Mouse (Mus musculus) layer of hippocampus, adult 18-20 months (tissue): ENCODE results near the gene Camk1d. TPM values are rescaled to one million over a fixed set of nuclear protein-coding genes. Genes with fewer than 3 reads are reported as not detected.

Source experiments
- DNase-seq, 2 experiments: peaks; one replicate each; pipeline ENCODE4 v3.0.0; 2022; ENCODE audit warnings: low spot score in 2 of 2
- total RNA-seq, 2 experiments: library from RNA; stranded (reverse); gene quantifications; 2 replicates each; pipeline ENCODE4 v1.2.3; 2021

Gene Camk1d
- total RNA-seq, 2 experiments from 2014 or later = 160 to 179 TPM

DNA sequence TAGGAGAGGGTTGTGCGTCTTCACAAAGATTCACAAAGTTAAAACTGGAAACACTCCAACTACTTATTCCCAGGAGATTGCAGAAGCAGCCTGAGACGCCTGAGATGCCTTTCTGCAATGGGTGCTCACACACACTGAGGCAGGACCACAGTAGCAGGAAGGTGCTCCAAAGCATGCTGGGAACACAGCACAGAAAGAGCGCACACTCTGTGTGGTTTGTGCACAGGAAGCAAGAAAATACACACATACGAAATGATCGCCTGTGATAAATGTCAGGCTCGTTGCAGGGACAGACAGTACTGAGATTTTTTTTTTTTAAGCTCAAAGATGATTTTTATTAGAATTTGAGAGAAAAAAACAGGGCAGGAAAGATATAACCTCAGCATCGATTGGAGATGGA, 227.7 kb downstream of the Camk1d start:
- DNase-seq = no peak

DNA sequence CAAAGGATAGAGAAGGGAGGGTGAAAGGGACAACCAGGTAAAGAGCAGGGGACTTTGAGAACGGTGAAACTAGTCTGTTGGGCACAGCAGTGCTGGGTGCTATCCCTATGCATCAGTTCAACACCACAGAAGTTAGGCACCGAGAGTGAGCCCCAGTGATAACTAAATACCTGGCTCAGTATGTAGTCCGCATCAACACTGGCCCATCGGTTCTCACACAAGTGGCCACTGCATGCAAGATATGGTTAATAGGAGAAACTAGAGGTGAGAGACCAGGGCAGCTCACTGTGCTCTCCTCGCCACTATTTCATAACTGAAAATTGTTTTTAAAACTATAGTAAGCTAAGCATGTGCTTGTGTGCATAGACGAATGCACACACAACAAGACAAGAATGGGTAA, 228.5 kb downstream of the Camk1d start:
- no peak for DNase-seq

DNA sequence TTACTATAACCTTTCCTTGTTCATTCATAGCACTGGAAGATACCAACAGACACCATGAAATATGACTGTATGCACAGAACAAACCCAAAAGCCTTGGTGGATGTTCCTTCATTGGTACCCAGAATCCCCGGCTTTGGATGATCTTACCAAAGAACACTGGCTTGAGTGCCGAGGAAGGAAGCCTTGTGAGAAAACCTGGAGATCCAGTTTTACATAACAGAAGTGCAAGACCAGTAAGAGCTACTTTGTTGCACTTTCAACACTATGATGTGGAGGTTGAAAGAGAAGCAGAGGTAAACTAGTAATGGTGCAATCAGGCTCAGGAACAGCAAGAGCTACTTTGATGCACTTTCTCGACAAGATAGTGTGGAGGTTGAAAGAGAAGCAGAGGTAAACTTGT, 234.4 kb downstream of the Camk1d start:
- no peak for DNase-seq

DNA sequence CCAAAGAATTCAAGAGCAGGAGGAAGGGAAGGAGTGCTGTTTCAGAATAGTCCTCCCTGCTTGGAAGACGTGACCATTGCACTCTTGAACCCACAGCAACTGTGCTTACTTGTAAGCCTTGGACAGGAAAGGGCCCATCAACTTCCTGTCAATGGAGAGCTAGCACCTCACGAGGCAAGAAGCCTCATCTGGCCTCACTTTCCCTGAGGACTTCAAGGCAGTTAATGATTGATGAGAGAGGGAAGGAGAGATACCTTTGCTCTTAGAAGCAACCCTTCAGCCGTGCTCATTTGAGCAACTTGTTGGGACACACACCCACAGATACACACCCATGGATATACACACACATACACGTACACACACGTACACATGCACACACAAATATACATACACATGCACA, 235.6 kb downstream of the Camk1d start:
- DNase-seq = no peak

DNA sequence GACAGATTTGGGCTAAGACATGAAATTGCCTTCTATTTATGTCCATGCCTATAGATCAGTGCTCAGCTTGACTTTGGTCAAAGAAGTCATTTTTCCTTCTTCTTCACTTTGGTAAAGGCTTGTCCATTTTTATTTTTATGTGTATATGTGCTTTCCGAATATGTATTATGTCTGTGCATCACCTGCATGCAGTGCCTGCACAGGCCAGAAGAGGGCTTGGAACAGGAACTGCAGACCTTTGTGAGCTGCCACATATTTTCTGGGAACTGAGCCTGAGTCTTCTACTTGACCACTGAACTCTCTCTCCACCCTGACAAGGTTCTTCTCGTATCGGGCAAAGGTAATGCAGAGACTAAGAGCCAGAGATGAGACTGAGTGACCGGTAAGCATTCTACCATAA, 236.1 kb downstream of the Camk1d start:
- DNase-seq = no peak

DNA sequence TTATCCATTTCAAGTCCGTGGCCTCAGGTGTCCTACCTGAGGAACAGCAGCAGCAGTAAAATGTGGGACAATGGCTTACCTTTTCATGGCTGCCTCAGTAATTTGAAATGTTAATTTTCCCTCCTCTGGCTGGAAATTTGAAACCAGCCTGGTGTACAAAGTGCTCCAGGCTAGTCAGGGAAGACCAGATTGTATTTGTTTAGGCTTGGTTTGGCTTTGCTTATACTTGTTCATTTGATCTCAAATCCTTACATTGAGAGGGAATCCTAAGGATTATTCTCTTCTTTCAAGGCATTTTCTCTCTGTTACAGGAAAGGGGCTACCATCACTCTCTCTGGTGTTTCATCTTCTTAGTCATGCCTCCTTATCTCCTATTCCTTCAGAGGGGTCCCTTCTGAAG, 236.8 kb downstream of the Camk1d start:
- DNase-seq = no peak

DNA sequence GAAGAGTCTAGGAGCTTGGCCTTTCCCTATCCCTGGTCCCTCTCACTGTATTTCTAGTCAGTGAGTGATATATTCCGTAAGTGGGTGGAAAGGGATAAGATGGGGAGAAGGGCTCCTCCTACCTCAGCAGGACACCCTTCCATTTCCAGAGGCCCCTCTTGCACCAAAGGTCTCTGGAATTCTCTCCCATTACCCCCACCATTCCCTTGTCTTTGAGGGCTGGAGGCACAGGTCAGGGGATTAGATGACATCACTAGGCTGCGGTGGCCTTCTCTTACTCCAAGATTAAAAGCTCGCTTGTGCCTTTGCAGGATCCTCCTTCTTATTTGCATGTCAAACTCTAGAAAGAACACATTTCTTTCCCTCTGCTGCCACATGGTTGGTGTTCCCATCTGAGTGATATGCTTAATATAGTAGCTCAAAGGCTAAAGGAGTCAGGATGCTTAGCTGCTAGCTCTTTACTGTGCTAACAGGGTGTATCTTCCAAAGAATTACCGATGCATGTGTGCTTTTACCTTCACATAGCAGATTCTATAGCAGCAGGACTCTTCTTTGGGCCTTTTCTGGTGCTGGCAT, 244.9 kb downstream of the Camk1d start:
- DNase-seq = peak in 1 of 2 experiments; percentile 70

DNA sequence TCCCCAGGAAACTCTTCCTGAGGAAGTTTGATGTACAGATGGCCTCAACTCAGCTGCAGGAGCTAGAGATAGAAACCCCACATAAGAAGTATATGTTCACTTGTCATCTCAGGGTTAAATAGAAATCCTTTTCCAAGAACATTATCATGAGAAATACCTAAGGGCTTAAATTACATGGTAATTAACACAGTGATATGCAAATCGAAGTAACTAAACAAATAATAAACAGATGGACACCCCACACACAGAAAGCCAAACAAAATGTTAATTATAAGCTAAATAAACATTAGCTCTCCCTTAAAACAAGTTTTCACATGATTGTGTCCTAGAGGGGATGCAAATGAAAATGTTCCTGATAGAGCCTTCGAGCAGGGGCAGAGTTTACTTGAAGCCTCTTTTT, 246.8 kb downstream of the Camk1d start:
- no peak for DNase-seq

DNA sequence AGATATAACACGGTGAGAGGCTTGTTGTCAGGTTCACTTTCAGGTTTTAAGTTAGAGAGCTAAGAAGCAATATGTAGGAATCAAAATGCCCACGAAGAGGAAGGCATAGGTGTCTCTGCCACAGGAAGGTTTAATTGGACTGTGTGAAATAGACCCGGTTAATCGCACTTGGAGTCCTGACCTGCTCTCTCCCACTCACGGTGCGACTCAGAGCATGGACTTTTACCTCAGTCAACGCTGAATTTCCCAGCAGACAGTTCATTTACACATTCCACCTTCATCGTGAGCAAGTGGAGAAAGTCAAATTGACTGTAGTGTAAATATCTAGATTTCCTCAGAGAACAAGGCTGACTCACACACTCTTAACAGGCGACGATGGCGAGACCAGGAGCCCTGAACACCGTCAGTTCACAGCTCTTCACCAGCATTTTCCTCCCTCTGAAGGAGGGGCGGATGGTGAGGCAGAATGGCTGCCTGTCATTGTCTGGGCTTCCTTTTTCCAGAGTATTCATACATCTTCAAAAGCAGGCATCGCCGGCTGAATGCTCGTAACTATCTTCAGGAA, 255.6 kb downstream of the Camk1d start:
- DNase-seq = no peak

DNA sequence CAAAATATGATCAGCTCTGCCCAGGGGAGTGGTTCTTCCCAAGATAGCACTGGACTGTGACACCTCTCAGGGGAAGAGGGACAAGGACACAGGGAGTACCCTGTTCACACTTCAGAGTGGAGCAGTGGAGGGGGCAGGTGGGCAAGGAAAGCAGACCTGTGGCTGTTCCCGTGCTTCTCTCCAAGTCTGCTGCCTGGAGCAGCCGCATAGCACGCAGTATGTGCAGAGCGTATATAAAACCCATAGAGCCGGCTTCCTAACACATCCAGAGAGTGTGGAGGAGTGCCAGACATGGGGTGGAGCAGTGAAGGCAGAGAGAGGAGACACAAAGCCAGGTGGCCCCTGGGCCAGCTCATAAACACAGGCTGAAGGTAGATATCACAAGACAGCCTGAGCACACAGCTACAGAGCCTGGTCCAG, 256.2 kb downstream of the Camk1d start:
- no peak for DNase-seq

DNA sequence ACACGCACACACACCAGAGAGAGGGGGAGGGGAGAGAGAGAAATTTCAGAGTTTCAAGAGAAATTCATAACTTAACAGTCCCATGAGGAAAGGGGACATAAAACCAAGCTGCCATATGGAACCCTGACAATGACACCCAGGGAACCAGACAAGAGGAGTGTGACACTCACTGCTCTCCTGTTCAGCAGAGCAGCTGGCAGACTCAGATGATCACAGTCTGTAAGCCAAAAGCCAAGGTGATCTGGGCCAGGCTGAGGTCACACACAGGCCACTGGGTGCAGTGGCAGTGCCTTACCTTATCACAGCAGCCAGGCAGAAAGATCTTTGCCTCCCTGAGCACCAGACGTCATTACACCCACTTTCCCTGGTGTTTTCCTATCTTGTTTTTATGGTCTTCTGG, 258.2 kb downstream of the Camk1d start:
- no peak for DNase-seq

DNA sequence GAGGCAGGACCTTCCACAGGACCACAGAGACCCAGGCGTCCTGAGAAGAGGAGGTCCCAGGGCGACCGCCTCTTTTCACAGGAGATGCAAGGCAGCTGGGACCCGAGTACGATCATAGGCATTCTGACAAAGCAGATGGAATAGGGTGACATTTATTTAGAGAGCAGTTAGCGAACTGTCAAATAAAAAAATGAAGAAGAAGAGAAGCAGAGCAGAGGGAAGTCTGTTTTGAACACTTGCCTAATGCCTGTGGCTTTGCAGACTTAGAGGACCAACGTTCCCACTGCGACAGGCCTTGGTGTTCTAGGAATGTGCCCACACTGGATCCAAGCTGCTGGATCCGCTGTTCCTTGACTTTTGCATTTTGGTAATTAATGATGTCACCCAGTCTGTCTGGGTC, 259.5 kb downstream of the Camk1d start:
- DNase-seq = peak in 1 of 2 experiments; percentile 69

DNA sequence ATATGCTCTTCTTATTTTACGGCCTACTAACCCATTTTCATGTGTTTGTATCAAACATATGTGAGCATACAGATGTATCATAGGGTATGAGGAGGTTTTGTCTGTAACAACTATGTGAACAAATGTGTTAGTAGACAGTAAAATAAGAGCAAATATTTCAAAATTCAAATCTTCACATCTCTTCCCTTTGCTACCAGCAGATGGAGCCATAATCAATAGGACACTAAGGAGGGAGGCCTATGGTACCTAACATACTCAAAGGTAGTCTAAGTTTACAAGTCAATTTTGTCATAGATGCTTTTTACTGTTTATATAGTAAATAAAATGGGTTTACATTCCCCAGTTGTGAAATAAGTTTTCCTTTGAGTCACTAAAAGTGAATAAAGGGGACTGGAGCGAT, 262.7 kb downstream of the Camk1d start:
- DNase-seq = peak in 1 of 2 experiments; percentile 50

DNA sequence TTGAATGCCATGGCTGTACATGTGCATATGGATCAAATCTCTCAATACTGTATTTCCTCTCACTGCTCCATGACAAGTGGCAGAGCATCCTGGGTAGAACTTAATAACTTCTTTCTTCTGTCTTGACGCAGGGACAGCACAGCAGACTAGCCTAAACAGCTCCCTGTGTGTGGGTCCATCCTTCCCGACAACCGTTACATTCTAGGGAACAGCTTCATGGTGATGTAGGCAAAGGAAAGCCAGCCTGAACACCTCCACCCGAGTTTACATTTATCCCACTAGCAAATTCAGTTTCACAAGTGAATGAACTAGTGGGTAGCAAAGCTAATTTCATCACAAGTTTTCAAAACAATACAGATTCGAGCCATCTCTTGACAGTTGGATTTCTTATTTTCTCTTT, 269.0 kb downstream of the Camk1d start:
- DNase-seq = no peak

DNA sequence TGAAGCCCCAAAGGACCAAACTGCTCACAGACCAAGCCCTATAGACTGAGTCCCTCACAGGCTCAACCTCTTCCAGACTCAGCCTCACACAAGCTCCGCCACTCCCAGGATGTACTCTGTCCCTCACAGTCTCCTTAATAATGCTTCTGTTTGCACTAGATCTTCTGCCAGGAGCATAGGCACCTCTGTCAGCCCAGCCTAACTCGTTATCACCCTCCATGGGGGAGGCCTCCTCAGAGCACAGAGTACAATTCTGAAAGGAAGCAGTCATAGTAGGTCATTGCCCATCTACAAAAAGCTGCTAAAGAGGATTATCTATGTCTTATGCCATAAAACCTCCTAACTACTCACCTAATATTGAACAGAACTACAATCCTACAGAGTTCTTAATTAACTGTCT, 276.6 kb downstream of the Camk1d start:
- no peak for DNase-seq

DNA sequence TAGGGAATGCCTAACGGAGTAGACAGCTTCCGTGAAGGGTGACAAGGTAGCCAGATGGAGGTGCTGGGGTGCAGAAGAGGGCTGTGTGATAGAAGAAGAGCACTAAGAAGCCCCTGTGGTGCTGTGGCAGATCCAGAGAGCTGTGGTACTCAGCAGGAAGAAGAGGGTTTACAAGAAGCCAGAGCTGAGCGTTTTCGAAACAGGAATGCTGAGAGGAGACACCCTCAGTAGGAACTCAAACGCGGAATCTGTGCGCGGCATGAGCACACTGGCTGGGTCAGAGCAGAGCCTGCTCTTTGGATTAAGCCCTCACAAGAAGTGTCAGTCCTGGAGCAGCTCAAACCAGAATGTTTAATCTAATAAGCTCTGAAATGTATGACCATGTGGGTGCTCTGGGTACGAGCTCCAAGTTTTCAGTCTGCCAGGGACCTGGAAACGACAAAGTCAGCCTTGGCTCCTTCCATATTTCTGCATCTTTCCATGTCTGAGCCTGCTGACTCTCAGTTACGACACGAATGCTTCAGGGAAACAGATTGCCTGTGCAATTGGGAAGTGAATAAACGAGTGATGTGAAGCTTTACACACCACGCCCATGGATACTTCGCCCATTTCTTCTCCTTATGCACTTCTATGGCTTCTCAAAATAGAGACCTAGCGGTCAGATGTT, 278.6 kb downstream of the Camk1d start:
- DNase-seq = peak in 1 of 2 experiments; percentile 35

DNA sequence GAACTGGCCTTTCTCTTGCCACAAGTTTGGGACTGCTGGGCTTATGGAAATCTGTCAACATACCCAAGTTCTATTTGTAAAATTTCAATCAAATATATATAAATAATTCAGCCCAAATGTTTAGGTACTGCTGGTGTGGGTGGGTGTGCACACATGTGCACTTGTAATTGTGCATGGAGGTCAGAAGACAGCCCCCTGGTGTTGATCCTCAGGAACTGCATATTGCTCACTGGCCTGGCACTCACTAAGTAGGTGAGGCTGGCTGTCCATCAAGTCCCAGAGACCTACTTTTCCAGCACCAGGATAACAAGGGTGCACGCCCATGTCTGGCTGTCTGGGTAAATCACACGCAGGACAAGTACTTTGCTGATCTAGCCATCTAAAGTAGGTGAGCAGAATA, 283.0 kb downstream of the Camk1d start:
- no peak for DNase-seq

DNA sequence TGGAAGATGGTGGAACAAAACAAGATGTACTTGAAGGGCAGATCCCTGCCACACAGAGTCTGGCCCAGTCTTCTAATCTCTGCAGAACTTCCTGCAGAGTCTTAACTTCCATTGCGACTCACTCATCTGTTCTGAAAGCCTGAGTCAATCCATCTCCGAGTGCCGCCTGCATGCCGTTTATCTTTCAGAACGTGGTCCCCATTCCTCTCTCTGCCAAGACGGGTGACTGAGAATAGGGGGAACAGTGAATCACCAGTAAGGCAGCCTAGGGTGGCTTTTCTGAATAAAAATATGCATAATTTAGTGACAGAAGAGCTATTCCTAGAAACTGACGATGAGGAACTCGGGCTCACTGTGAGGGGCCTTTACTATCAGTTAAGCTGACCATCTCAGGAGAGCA, 284.4 kb downstream of the Camk1d start:
- peak in 1 of 2 experiments; percentile 45 for DNase-seq

DNA sequence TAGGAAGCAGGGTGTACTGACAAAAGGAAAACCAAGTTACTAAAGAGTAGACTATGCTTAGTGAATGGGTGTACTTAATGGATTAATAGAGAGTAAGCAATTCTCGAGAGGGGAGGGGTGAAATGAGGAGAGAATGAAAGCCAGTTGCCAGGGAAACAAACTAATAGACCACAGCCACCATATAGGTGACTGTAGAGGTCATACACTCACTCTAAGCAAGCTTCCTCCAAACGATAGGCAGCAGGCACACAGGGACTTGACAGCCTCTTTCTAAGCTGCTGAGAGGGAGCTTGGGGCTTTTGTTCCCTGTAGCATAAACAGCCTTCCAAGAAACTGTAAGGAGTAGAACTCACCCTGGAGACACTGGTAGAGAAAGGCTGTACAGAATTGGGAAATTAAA, 288.2 kb downstream of the Camk1d start:
- DNase-seq = no peak

DNA sequence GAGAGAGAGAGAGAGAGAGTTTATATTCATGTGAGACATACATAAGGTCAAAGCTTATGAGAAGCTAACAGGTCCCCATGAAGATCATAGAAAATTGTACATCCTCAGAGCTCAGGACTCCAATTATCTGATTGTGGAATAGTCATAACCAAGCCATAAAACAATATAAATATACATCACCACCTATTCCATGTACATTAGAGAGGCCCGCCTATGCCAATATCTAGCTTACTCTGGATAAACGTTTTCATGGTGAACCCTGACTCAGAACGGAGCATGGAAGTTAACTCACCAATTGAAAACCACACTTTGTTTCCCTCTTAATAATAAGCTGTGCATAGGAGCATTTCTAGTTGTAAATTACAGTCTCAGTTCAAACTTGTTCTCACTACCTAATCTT, 288.7 kb downstream of the Camk1d start:
- no peak for DNase-seq

DNA sequence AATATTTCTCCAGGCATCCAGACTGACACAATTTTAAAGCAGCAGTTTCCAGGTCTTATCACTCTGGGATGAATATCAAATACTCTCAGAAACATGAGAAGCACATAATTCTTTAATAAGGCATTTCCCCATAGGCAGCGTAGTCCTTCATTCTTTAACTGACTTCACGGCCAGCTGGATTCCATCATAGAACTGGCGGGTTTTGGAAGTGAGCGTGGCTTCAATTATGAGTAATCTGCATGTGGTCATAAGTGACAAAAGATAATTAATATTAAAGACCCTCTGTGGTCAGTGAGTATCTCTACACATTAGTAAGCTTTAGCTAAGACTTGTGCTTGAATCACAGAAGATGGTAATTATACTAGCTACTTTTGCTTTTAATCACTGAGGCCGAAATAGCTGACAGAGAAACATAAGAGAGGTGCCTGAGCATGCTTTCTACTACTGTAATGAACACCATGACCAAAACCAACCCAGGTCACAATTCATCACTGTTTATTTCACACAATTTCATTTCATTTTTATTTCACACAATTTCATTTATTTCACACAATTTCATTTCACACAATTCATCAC, 293.6 kb downstream of the Camk1d start:
- DNase-seq = no peak

DNA sequence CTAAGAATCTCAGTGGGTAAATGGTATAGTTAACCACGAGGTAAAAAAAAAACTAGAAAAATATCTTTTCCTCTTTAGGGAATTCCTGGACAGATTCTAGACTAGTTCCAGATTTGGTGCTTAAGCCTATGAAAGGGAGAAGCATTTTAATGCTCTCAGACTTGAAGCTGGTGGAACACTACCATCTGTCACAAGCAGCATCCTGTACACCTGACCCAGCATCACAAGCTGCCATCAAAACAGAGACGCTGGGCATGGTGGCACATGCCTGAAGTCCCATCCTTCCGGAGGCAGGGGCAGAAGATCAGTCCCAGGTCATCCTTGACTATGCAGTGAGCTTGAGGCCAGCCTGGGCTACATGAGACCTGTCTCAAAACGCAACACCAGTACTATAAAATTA, 295.5 kb downstream of the Camk1d start:
- DNase-seq = no peak
